Mouse (Mus musculus) liver, embryonic 14.5 days (tissue): ENCODE results near the gene Agtrap. TPM values are rescaled to one million over a fixed set of nuclear protein-coding genes. Genes with fewer than 3 reads are reported as not detected.

Experiments
- ATAC-seq: fragments of 200-750 bp; cut with Nextera tagmentation; 2 replicates; pipeline ENCODE4 v1.8.0; 2017; ENCODE audit warnings: moderate number of reproducible peaks, mild to moderate bottlenecking, moderate library complexity; ENCODE audit not compliant: insufficient read depth
- DNase-seq, 3 experiments: peaks; one replicate each; pipeline ENCODE4 v3.0.0-alpha.2; 2012 to 2013; ENCODE audit warnings: low read depth in 3 of 3, low spot score in 3 of 3
- H3K27ac ChIP-seq: fragments of 300-500 bp; sonication (generic); 2 replicates; pipeline ENCODE4 v1.5.1; 2014; ENCODE audit warnings: moderate library complexity, mild to moderate bottlenecking, control low read depth, inconsistent platforms
- H3K27me3 ChIP-seq: fragments of 300-500 bp; sonication (generic); 2 replicates; pipeline ENCODE4 v1.6.1; 2014; ENCODE audit warnings: mild to moderate bottlenecking, low read length, moderate library complexity; ENCODE audit not compliant: control insufficient read depth, insufficient read depth
- H3K36me3 ChIP-seq: fragments of 300-500 bp; sonication (generic); replicated peaks from 2 replicates; pipeline ENCODE4 v1.6.1; 2014; ENCODE audit warnings: low read depth; ENCODE audit not compliant: control insufficient read depth, insufficient read depth
- H3K4me1 ChIP-seq, 2 experiments: fragments of 200-500 bp in 1 of 2; fragments of 300-500 bp in 1 of 2; sonication (generic) in 1 of 2; replicated peaks; 2 replicates each; pipeline ENCODE4 v1.6.1; 2012 to 2014; ENCODE audit warnings: antibody characterized with exemption in 1 of 2, inconsistent platforms in 1 of 2, low read length in 1 of 2; ENCODE audit not compliant: control insufficient read depth in 2 of 2, insufficient read depth in 2 of 2
- H3K4me2 ChIP-seq: fragments of 300-500 bp; sonication (generic); 2 replicates; pipeline ENCODE4 v1.6.1; 2014; ENCODE audit warnings: low read depth, mild to moderate bottlenecking, control low read depth, moderate library complexity
- H3K4me3 ChIP-seq, 2 experiments: fragments of 200-500 bp in 1 of 2; fragments of 300-500 bp in 1 of 2; sonication (generic) in 1 of 2; 2 replicates each; pipeline ENCODE4 v1.5.1; 2012 to 2014; ENCODE audit warnings: low read depth in 2 of 2, low read length in 2 of 2, mild to moderate bottlenecking in 2 of 2, control low read depth in 1 of 2, inconsistent platforms in 1 of 2, moderate library complexity in 1 of 2; ENCODE audit not compliant: insufficient read depth in 1 of 2
- H3K9ac ChIP-seq: fragments of 300-500 bp; sonication (generic); replicated peaks from 2 replicates; pipeline ENCODE4 v1.6.1; 2014; ENCODE audit warnings: mild to moderate bottlenecking, control low read depth, moderate library complexity
- H3K9me3 ChIP-seq: fragments of 300-500 bp; sonication (generic); 2 replicates; pipeline ENCODE4 v1.6.1; 2016; ENCODE audit warnings: low read length, mixed read lengths; ENCODE audit not compliant: control insufficient read depth
- CTCF ChIP-seq: IDR thresholded peaks from 2 replicates; pipeline ENCODE4 v1.5.1; 2016; ENCODE audit warnings: antibody characterized with exemption, low read depth, control low read depth
- EP300 ChIP-seq: IDR thresholded peaks from 2 replicates; pipeline ENCODE4 v1.6.1; 2016; ENCODE audit warnings: antibody characterized with exemption, low read depth
- WGBS: fragments of 180-500 bp; shearing (Covaris S2); extraction: QIAGEN DNeasy Blood & Tissue Kit; methylation state at CpG from one replicate; pipeline ENCODE4 v1.1.7; 2014; ENCODE audit not compliant: insufficient replicate concordance; 5-methylcytosine and 5-hydroxymethylcytosine counted together
- polyA plus RNA-seq, 2 experiments: library from polyadenylated mRNA; depleted of rRNA in 1 of 2; stranded (reverse) in 1 of 2; unstranded in 1 of 2; fragments of >200 nt; fragmentation: Nextera tagmentation in 1 of 2; extraction: Ambion mirVana in 1 of 2; gene quantifications; 2 replicates each; pipeline versions ENCODE4 v1.2.1 to v1.2.3; 2012 to 2014

Agtrap gene
- polyA plus RNA-seq, 2 experiments: 4.1 to 9.9 TPM

DNA sequence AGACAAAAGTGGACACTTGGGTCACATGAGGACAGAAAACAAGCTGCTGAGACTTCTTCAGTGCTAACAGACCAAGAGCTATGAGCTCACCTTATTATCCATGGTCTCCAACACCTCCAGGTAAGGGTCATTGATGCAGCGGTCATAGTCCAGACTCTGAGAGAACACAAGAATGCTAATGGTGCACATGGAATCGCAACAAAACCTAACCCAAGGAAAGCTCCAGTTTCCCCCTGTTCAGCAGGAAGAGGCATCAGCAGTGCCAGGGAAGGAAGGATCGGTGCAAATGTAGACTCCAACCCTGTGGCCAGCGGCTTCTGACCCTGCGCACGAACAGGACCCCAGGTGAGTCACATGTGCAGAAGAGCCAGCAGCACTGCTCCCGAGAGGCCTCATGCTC lies 58.5 kb downstream of the Agtrap start:
- no peak overlapping the region for H3K27ac ChIP-seq
- no peak for DNase-seq
- no peak overlapping the region for H3K4me3 ChIP-seq
- H3K9ac ChIP-seq: no peak overlapping the region
- no peaks in the 10 kb centered on the region; the same call in 1 of the 2 replicates for H3K36me3 ChIP-seq
- H3K4me1 ChIP-seq: no peaks in the 10 kb centered on the region
- no peaks in the 10 kb centered on the region for H3K27me3 ChIP-seq
- 85% methylated on average over 7 of the region's 7 CpGs for WGBS
- no peak for TF ChIP-seq EP300
- no peak for TF ChIP-seq CTCF
- no peaks in the 10 kb centered on the region for H3K9me3 ChIP-seq
- no peak for ATAC-seq
- no peak overlapping the region for H3K4me2 ChIP-seq

Other genes starting within 250 kb of the Agtrap start
- gene Zfp933, start 239.7 kb downstream of the Agtrap start, polyA plus RNA-seq (2012; rRNA removed): 0.73 and 1.0 TPM in 2 replicates
- gene Zfp933, start 239.7 kb downstream of the Agtrap start, polyA plus RNA-seq (2014; fragmentation: Nextera tagmentation; extraction: Ambion mirVana): 1.2 and 1.8 TPM in 2 replicates
- gene Miip, start 219.2 kb downstream of the Agtrap start, polyA plus RNA-seq (2012; rRNA removed): 33.8 and 36.0 TPM in 2 replicates
- gene Miip, start 219.2 kb downstream of the Agtrap start, polyA plus RNA-seq (2014; fragmentation: Nextera tagmentation; extraction: Ambion mirVana): 18.5 and 21.8 TPM in 2 replicates
- 1.6 and 2.2 TPM in 2 replicates for gene Fv1, start 219.1 kb downstream of the Agtrap start, polyA plus RNA-seq (2012; rRNA removed)
- gene Fv1, start 219.1 kb downstream of the Agtrap start, polyA plus RNA-seq (2014; fragmentation: Nextera tagmentation; extraction: Ambion mirVana): 1.5 and 1.6 TPM in 2 replicates
- gene Mfn2, start 183.3 kb downstream of the Agtrap start, polyA plus RNA-seq (2012; rRNA removed): 7.5 and 8.6 TPM in 2 replicates
- gene Mfn2, start 183.3 kb downstream of the Agtrap start, polyA plus RNA-seq (2014; fragmentation: Nextera tagmentation; extraction: Ambion mirVana): 9.2 and 11.1 TPM in 2 replicates
- gene Plod1, start 151.3 kb downstream of the Agtrap start, polyA plus RNA-seq (2012; rRNA removed): 15.5 and 16.9 TPM in 2 replicates
- 20.2 and 23.7 TPM in 2 replicates for gene Plod1, start 151.3 kb downstream of the Agtrap start, polyA plus RNA-seq (2014; fragmentation: Nextera tagmentation; extraction: Ambion mirVana)
- 18.8 and 23.7 TPM in 2 replicates for gene 2510039O18Rik, start 147.1 kb downstream of the Agtrap start, polyA plus RNA-seq (2012; rRNA removed)
- 7.8 and 8.1 TPM in 2 replicates for gene 2510039O18Rik, start 147.1 kb downstream of the Agtrap start, polyA plus RNA-seq (2014; fragmentation: Nextera tagmentation; extraction: Ambion mirVana)
- gene Nppb, start 102.2 kb downstream of the Agtrap start, polyA plus RNA-seq (2012; rRNA removed): not detected in 2 replicates
- not detected in 2 replicates for gene Nppb, start 102.2 kb downstream of the Agtrap start, polyA plus RNA-seq (2014; fragmentation: Nextera tagmentation; extraction: Ambion mirVana)
- gene Nppa, start 87.3 kb downstream of the Agtrap start, polyA plus RNA-seq (2012; rRNA removed): not detected in 2 replicates
- gene Nppa, start 87.3 kb downstream of the Agtrap start, polyA plus RNA-seq (2014; fragmentation: Nextera tagmentation; extraction: Ambion mirVana): not detected in 2 replicates
- 2.4 and 2.7 TPM in 2 replicates for gene Clcn6, start 49.2 kb downstream of the Agtrap start, polyA plus RNA-seq (2012; rRNA removed)
- gene Clcn6, start 49.2 kb downstream of the Agtrap start, polyA plus RNA-seq (2014; fragmentation: Nextera tagmentation; extraction: Ambion mirVana): 0.66 and 1.0 TPM in 2 replicates
- gene Mthfr, start 49.0 kb downstream of the Agtrap start, polyA plus RNA-seq (2012; rRNA removed): 9.1 and 9.2 TPM in 2 replicates
- gene Mthfr, start 49.0 kb downstream of the Agtrap start, polyA plus RNA-seq (2014; fragmentation: Nextera tagmentation; extraction: Ambion mirVana): 7.0 and 7.7 TPM in 2 replicates
- 7.5 and 9.4 TPM in 2 replicates for gene Mad2l2, start 42.4 kb upstream of the Agtrap start, polyA plus RNA-seq (2012; rRNA removed)
- gene Mad2l2, start 42.4 kb upstream of the Agtrap start, polyA plus RNA-seq (2014; fragmentation: Nextera tagmentation; extraction: Ambion mirVana): 17.7 and 19.1 TPM in 2 replicates
- gene Draxin, start 42.7 kb upstream of the Agtrap start, polyA plus RNA-seq (2012; rRNA removed): 0.16 and 0.22 TPM in 2 replicates
- gene Draxin, start 42.7 kb upstream of the Agtrap start, polyA plus RNA-seq (2014; fragmentation: Nextera tagmentation; extraction: Ambion mirVana): 0.04 and 0.05 TPM in 2 replicates
- 7.4 and 7.5 TPM in 2 replicates for gene Fbxo6, start 64.1 kb upstream of the Agtrap start, polyA plus RNA-seq (2012; rRNA removed)
- 15.0 and 15.1 TPM in 2 replicates for gene Fbxo6, start 64.1 kb upstream of the Agtrap start, polyA plus RNA-seq (2014; fragmentation: Nextera tagmentation; extraction: Ambion mirVana)
- 1.0 and 1.2 TPM in 2 replicates for gene Fbxo44, start 72.5 kb upstream of the Agtrap start, polyA plus RNA-seq (2012; rRNA removed)
- gene Fbxo44, start 72.5 kb upstream of the Agtrap start, polyA plus RNA-seq (2014; fragmentation: Nextera tagmentation; extraction: Ambion mirVana): 0.43 and 0.46 TPM in 2 replicates
- 0.04 and 0.09 TPM in 2 replicates for gene Fbxo2, start 72.6 kb upstream of the Agtrap start, polyA plus RNA-seq (2012; rRNA removed)
- gene Fbxo2, start 72.6 kb upstream of the Agtrap start, polyA plus RNA-seq (2014; fragmentation: Nextera tagmentation; extraction: Ambion mirVana): 0.08 TPM in 1 of 2 replicates, not detected in the other
- gene Disp3, start 199.9 kb upstream of the Agtrap start, polyA plus RNA-seq (2012; rRNA removed): 0.04 TPM in 1 of 2 replicates, not detected in the other
- gene Disp3, start 199.9 kb upstream of the Agtrap start, polyA plus RNA-seq (2014; fragmentation: Nextera tagmentation; extraction: Ambion mirVana): not detected in 2 replicates